Mouse (Mus musculus) ovary, postnatal 14 days (tissue): ENCODE measurements around the gene Hsh2d.
A peak's percentile ranks its signal among the peaks of the same experiment; 100 is the strongest.

ENCODE experiments used
- DNase-seq: peaks from one replicate; pipeline ENCODE4 v3.0.0; 2022; ENCODE audit warnings: low spot score

The Hsh2d gene

DNA sequence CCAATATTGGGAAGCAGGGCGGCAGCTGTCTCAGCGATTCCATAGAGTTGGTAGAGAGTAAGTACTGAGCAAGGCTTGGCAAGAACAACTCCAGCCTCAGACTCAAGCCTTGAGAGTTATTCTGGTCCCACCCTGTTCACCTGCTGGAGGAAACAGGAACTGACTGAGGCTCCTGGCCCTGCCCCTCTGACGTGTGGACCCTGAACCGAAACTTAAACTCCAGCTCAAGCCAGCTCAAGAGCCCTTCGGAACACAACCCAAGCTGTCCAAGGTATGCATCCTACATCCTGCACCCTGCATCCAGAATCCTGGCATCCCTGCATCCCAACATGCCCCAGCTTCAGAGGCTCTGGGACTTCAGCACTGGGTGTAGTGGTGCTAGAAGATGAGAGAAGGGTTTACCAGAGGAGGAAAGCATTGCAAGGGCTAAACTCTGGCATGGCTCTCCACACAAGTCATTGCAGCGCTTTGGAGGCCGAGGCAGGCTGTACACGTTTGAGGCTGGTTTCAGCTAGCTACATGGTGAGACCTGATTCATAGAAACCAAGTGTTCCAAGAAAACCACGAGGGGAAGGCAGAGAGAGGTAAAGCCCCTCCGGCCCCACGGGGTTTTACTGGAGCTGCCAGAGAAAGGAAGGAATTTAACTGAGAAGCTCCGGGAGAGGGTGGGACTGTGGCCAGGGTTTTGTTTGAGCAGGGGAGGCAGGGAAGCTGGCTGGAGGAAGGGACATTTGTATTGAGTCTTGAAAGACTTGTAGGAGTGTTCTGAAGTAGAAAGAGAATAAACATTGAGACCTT is at the start of gene Hsh2d:
Gene Hsh2d, plus strand, starts transcription at position 222 of the 798 bp plus-strand sequence.
- DNase-seq, result no peak

DNA sequence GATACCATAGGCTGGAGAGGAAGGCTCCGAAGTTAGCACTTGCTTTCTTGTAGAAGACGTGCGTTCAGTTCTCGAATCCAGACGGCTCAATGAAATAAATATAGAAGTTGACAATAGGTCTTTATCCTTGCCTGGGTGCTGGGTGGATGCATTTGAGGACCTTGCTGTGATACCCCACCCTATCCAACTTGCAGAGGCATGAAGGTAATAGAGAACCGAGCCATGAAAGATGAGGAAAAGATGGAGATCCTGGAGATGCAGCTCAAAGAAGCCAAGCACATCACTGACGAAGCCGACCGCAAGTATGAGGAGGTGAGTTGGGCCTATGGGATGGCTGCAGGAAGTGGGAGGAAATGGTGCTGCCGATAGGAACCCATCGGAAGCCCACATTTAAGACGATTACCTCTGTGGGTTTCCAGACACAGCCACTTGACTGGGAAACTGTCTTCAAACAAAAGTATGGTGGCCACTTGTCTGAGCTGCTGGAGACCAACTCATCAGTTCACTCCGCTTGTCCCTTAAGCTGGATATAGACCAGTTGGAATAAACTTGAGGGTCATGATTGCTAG is 46.1 kb upstream of the Hsh2d start:
- no peak for DNase-seq

GRCm38 (mm10) chr8:72144345-72144975 is 45.0 kb upstream of the Hsh2d start:
- DNase-seq, result no peak

GRCm38 (mm10) chr8:72145511-72145910 is 43.9 kb upstream of the Hsh2d start:
- no peak for DNase-seq

DNA sequence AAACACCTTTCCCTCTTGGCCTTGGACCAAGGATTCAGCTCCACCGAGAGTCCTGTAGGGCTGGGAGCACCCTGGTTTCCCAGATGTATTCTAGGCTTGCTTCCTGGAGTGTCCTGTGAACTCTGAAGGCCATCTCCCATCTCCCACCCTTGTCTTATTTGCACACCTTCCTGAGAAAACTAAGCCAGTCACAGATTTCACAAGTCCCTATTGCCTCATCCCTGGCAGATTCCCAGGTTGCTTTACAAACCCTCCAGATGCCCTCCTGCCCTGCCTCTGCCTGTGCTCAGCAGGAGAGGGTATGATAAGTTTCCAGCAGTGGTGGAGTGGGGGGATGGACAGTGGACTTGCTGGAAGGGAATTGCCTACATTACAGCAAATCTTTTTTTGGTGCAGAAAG is 43.4 kb upstream of the Hsh2d start:
- no peak for DNase-seq

DNA sequence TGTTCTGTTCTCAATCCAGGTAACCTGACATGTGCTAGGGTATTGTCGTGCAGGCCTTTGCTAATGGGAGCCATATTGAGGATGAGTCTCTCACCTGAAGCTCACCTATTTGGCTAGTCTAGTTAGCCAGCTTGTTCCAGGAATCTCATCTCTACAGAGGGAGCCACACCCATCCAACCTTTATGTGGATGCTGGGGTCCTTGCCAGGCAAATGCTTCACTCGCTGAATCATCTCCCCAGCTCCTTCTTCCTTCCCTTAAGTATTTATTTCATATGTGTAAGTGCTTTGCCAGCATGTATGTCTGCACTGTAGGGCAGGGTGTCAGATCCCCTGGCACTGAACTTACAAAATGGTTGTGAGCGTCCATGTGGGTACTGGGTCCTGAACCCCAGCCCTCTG is 42.9 kb upstream of the Hsh2d start:
- no peak for DNase-seq

DNA sequence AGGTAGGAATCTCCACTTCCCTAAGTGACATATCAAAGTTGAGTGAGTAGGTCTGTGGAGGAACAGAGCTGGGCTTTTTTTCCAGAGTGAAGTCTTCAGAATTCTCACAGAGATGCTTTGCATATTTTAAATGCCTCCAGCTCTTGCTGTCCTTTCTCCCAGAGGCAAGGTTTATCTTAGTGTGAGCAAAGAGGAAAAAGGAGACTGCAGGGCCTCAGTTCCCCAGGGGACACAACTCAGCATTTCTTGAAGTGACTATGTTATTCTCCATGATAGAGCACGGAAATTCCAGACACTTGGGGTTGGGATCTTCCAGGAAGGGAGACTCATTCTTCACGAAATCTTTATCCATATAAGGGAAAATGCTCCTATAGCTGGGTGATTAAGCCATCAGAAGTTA is 42.2 kb upstream of the Hsh2d start:
- no peak for DNase-seq

DNA sequence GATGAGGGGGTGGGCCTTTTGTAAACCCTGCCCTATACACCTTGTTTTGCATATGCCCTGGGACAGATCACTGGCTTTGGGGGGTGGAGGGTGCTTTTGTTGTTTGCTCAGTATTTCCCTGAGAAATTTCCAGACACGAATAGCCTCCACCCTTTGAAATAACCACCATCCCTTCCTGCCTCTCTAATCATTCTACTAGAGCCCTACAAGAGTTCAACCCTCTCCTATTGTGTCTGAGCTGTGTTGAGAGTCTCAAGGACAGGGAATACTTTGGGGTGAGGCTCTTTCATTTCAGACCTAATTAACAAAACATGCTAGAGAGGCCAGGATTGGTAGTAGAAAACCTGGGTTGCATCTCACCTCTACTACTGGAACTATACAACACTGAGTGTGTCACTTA is 40.4 kb upstream of the Hsh2d start:
- DNase-seq, result no peak

DNA sequence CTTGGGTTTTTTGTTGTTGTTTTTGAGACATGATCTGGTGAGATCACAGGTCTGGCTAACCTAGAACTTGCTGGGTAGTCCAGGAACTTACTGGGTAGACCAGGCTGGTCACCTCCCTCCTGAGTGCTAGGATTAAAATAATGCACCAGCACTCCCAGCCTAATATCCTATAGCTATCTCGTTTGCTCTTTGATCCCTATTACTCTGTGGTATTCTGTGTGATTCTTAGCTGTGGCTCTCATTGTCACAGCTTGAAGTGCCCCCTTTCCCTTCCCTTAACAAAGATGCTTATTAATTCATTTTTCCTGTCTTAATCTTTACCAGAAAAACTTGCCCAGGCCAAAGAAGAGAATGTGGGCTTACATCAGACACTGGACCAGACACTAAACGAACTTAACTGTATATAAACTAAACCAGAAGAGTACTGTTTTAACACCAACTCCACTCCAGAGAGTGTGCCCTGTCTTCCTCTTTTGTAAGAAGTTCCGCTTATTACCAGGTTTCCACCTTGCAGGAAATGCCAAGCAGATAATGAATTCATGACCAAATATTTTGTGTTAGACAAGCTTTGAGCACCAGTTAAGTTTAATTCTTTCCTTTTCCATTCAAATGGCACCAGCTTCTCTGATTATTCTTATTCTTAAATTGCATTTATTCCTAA is 37.9 kb upstream of the Hsh2d start:
- DNase-seq, result no peak

GRCm38 (mm10) chr8:72153382-72153781 is 36.1 kb upstream of the Hsh2d start:
- no peak for DNase-seq

- DNase-seq, result no peak
These were observed 31.3 kb upstream of the Hsh2d start for GRCm38 (mm10) chr8:72158096-72158495.

- no peak for DNase-seq
These were observed 30.7 kb upstream of the Hsh2d start for GRCm38 (mm10) chr8:72158726-72159125.

DNA sequence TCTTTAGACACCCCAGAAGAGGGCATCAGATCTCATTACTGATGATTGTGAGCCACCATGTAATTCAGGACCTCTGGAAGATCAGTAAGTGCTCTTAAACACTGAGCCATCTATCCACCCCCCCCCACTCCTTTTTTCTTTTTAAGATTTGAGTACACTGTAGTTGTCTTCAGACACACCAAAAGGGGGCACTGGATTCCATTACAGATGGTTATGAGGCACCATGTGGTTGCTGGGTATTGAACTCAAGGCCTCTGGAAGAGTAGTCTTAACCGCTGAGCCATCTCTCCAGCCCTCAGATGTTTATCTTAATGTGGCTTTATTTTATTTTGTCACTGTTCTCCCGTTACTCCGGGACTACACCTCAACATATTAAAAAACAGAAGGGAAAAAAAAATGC is 29.4 kb upstream of the Hsh2d start:
- DNase-seq, result no peak

- peak; percentile 100 for DNase-seq
These were observed 28.4 kb upstream of the Hsh2d start, which contains the start of gene Rab8a for GRCm38 (mm10) chr8:72160707-72161697. TSS of gene Rab8a (plus strand) at chr8:72161200.

- no peak for DNase-seq
These were observed 26.6 kb upstream of the Hsh2d start for GRCm38 (mm10) chr8:72162821-72163220.

- DNase-seq, result no peak
These were observed 20.3 kb upstream of the Hsh2d start for GRCm38 (mm10) chr8:72169098-72169668.

GRCm38 (mm10) chr8:72169681-72170249 is 19.7 kb upstream of the Hsh2d start:
- no peak for DNase-seq

- DNase-seq, result peak; percentile 73
These were observed 12.0 kb upstream of the Hsh2d start for GRCm38 (mm10) chr8:72177346-72177925.

DNA sequence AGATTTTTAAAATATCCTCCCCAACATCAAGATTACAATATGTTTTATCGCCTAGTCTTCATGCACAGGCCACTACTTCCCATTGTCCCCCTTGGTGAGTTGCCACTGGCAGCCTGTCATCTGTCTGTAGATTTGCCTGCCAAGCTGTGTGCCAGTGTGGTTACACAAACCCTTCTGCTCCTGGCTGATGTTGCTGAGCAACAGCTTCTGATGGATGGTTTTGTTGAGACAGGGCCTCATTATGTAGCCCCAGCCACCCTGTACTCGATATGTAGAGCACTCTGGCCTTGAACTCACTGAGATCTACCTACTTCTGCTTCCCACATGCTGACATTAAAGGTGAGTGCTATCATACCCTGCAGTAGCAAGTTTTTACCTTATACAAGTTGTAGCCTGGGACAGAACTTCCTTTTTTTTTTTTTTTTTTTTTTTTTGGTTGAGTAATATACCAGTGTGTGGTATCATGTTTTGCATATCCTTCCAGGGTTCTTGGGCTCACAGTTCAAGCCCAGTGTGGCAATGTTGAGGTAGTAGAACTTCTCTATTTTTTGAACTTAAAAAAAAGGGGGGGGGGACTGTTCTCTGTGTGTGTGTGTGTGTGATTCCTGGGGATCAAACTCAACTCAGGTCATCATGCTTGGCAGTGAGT is 5.8 kb upstream of the Hsh2d start:
- no peak for DNase-seq

GRCm38 (mm10) chr8:72187793-72188331 is 1.6 kb upstream of the Hsh2d start:
- DNase-seq, result no peak
